9 mouse cellular contexts compared by ENCODE assay signal in the genomic region with DNA sequence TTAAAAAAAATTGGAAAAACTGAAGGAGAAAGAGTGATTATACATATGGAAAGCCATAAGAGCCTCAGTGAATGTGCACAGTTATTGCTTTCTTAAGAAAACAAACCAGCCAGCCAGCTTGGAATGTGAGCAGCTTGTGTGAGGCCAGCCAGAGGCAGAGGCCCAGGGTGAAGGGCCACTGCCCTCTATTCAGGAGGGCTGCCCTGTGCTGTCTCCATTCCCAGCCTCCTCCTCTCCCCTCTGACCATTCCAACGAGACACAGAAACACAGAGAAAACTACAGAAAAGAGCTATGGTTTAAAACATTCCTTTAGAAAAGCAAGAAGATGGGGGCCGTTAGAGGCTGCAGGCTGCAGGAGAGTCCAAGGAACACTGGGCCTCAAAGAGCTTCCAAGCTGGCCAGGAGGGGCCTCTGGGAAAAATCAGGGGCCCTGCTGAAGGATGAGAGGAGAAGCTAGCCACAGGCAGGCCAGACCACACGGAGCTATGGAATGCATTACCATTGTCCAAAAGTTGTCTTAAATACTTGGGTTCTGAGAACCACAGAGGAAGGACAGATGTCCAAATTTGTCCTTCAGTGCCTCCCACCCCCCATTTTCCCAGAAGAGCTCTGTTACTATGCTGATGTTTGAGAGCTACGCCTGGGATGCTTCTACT. TPM values are rescaled to one million over a fixed set of nuclear protein-coding genes. Genes with fewer than 3 reads are reported as not detected.
DNase-seq lines count a peak whose midpoint lies in the region; ATAC-seq and TF ChIP-seq lines count a peak whose summit lies in the region.
"Had no signal": no experiment of that assay in that cellular context is flagged by ENCODE, and none has a peak within 500 bp of the region (broad histone marks: within the 10 kb centered on the region; RNA-seq: fewer than 3 reads in every experiment).

No protein-coding gene starts in this region.

- ATAC-seq in kidney, postnatal 0 days (replicated peaks; ENCODE audit: low FRiP score, low read depth), result 0 out of 2 replicates have a peak, but pooled peaks have one; percentile 33
- ATAC-seq in hindbrain, embryonic 13.5 days (ENCODE audit: low FRiP score), result no peak
- no peak for ATAC-seq in neural tube, embryonic 11.5 days (ENCODE audit: insufficient read depth, low FRiP score, low TSS enrichment)
- no peak for ATAC-seq in cerebellum, adult (ENCODE audit: insufficient number of reproducible peaks, low FRiP score, low TSS enrichment)
- ATAC-seq: Patski had no signal

- 29% methylated on average over 4 of the region's 4 CpGs for WGBS in kidney, postnatal 0 days
- 20% methylated on average over 4 of the region's 4 CpGs for WGBS in embryonic facial prominence, embryonic 10.5 days
- WGBS in hindbrain, embryonic 13.5 days, result 30% methylated on average over 4 of the region's 4 CpGs
- 22% methylated on average over 4 of the region's 4 CpGs for WGBS in neural tube, embryonic 11.5 days

- H3K4me3 ChIP-seq in kidney, postnatal 0 days (replicated peaks; ENCODE audit: low read depth, low read length), result no peak overlapping the region
- H3K4me3 ChIP-seq in embryonic facial prominence, embryonic 10.5 days, result no peak overlapping the region
- H3K4me3 ChIP-seq in hindbrain, embryonic 13.5 days, result no peak overlapping the region
- H3K4me3 ChIP-seq in neural tube, embryonic 11.5 days (ENCODE audit: low read depth, low read length), result no peak overlapping the region

- no peaks in the 10 kb centered on the region for H3K36me3 ChIP-seq in kidney, postnatal 0 days (ENCODE audit: insufficient read depth, low read length)
- no peaks in the 10 kb centered on the region for H3K36me3 ChIP-seq in embryonic facial prominence, embryonic 10.5 days (replicated peaks)
- no peaks in the 10 kb centered on the region for H3K36me3 ChIP-seq in hindbrain, embryonic 13.5 days
- no peaks in the 10 kb centered on the region for H3K36me3 ChIP-seq in neural tube, embryonic 11.5 days (ENCODE audit: control insufficient read depth, insufficient read depth, low read length)

- peaks cover 18% of the 10 kb centered on the region for H3K4me1 ChIP-seq in kidney, postnatal 0 days (replicated peaks; ENCODE audit: insufficient read depth, low read length)
- H3K4me1 ChIP-seq in embryonic facial prominence, embryonic 10.5 days, result peaks cover 51% of the 10 kb centered on the region
- peaks cover 7% of the 10 kb centered on the region; the same call in 1 of the 2 replicates for H3K4me1 ChIP-seq in hindbrain, embryonic 13.5 days (replicated peaks)
- H3K4me1 ChIP-seq in neural tube, embryonic 11.5 days (ENCODE audit: control insufficient read depth, insufficient read depth, low read length), result peaks cover 10% of the 10 kb centered on the region; the same call in 1 of the 2 replicates

- H3K4me2 ChIP-seq in kidney, postnatal 0 days (ENCODE audit: low read length), result no peak overlapping the region
- H3K4me2 ChIP-seq in hindbrain, embryonic 13.5 days, result no peak overlapping the region
- H3K4me2 ChIP-seq in neural tube, embryonic 11.5 days (ENCODE audit: low read depth), result no peak overlapping the region

- no peaks in the 10 kb centered on the region for H3K9me3 ChIP-seq in kidney, postnatal 0 days (replicated peaks; ENCODE audit: low read length)
- H3K9me3 ChIP-seq in embryonic facial prominence, embryonic 10.5 days, result peaks cover 10% of the 10 kb centered on the region; the same call in 1 of the 2 replicates
- no peaks in the 10 kb centered on the region for H3K9me3 ChIP-seq in hindbrain, embryonic 13.5 days
- no peaks in the 10 kb centered on the region for H3K9me3 ChIP-seq in neural tube, embryonic 11.5 days (ENCODE audit: control insufficient read depth, low read length)

- no peak overlapping the region for H3K9ac ChIP-seq in kidney, postnatal 0 days (ENCODE audit: low read depth, low read length)
- no peak overlapping the region for H3K9ac ChIP-seq in hindbrain, embryonic 13.5 days
- no peak overlapping the region for H3K9ac ChIP-seq in neural tube, embryonic 11.5 days (ENCODE audit: low read length)

- H3K27me3 ChIP-seq in kidney, postnatal 0 days (ENCODE audit: insufficient read depth, low read length), result no peaks in the 10 kb centered on the region
- H3K27me3 ChIP-seq in embryonic facial prominence, embryonic 10.5 days (replicated peaks; ENCODE audit: low read depth, poor library complexity, severe bottlenecking), result no peaks in the 10 kb centered on the region
- H3K27me3 ChIP-seq in hindbrain, embryonic 13.5 days, result no peaks in the 10 kb centered on the region
- no peaks in the 10 kb centered on the region for H3K27me3 ChIP-seq in neural tube, embryonic 11.5 days (ENCODE audit: control insufficient read depth, insufficient read depth, low read length)
- H3K27me3 ChIP-seq: Patski had no signal

- DNase-seq in kidney, postnatal 0 days (ENCODE audit: low spot score), result peak; percentile 63
- DNase-seq in kidney, adult 9 months, result no peak
- DNase-seq in embryonic facial prominence, embryonic 10.5 days (ENCODE audit: low spot score), result peak; percentile 65
- peak; percentile 45 for DNase-seq in neural tube, embryonic 11.5 days (ENCODE audit: low spot score)
- DNase-seq in thymus, postnatal 25 days, result no peak
- DNase-seq: layer of hippocampus, postnatal 36 days had no signal

- no peak for TF ChIP-seq CTCF in kidney, postnatal 0 days (IDR thresholded peaks at IDR 0.05; ENCODE audit: low read depth)

- peak overlapping the region; percentile 84 for H3K27ac ChIP-seq in kidney, postnatal 0 days
- H3K27ac ChIP-seq in embryonic facial prominence, embryonic 10.5 days (replicated peaks), result peak overlapping the region; percentile 91
- H3K27ac ChIP-seq in hindbrain, embryonic 13.5 days, result peak overlapping the region; percentile 67
- peak overlapping the region; percentile 54 for H3K27ac ChIP-seq in neural tube, embryonic 11.5 days (ENCODE audit: low read depth, low read length)

RNA-seq across cellular contexts. Expression of gene Cpa1, which starts 2.7 kb away (rescaled TPM):
- polyA plus RNA-seq in kidney, postnatal 0 days (2015; fragmentation: Nextera tagmentation; extraction: Ambion mirVana), result 0.53 and 0.55 TPM in 2 replicates
- polyA plus RNA-seq in embryonic facial prominence, embryonic 10.5 days (2016; fragmentation: Nextera tagmentation; extraction: Ambion mirVana), result 0.26 and 0.34 TPM in 2 replicates
- polyA plus RNA-seq in hindbrain, embryonic 13.5 days (2015; fragmentation: Nextera tagmentation; extraction: Ambion mirVana), result 0.71 and 1.1 TPM in 2 replicates
- 0.35 TPM in 1 of 2 replicates, not detected in the other for polyA plus RNA-seq in neural tube, embryonic 11.5 days (2014; fragmentation: Nextera tagmentation; extraction: Ambion mirVana)
- polyA plus RNA-seq: Patski had no signal

RNA-seq across cellular contexts. Expression of gene Cpa5, which starts 25.5 kb away (rescaled TPM):
- polyA plus RNA-seq in kidney, postnatal 0 days (2015; fragmentation: Nextera tagmentation; extraction: Ambion mirVana), result 0.27 and 0.28 TPM in 2 replicates
- polyA plus RNA-seq in embryonic facial prominence, embryonic 10.5 days (2016; fragmentation: Nextera tagmentation; extraction: Ambion mirVana), result 0.36 and 0.41 TPM in 2 replicates
- not detected in 2 replicates for polyA plus RNA-seq in hindbrain, embryonic 13.5 days (2015; fragmentation: Nextera tagmentation; extraction: Ambion mirVana)
- 0.50 TPM in 1 of 2 replicates, not detected in the other for polyA plus RNA-seq in neural tube, embryonic 11.5 days (2014; fragmentation: Nextera tagmentation; extraction: Ambion mirVana)

RNA-seq across cellular contexts. Expression of gene Cep41, which starts 57.2 kb away (rescaled TPM):
- polyA plus RNA-seq in kidney, postnatal 0 days (2015; fragmentation: Nextera tagmentation; extraction: Ambion mirVana), result 11.9 and 12.1 TPM in 2 replicates
- 17.7 and 17.9 TPM in 2 replicates for polyA plus RNA-seq in embryonic facial prominence, embryonic 10.5 days (2016; fragmentation: Nextera tagmentation; extraction: Ambion mirVana)
- 13.3 and 14.2 TPM in 2 replicates for polyA plus RNA-seq in hindbrain, embryonic 13.5 days (2015; fragmentation: Nextera tagmentation; extraction: Ambion mirVana)
- polyA plus RNA-seq in neural tube, embryonic 11.5 days (2014; fragmentation: Nextera tagmentation; extraction: Ambion mirVana), result 27.3 and 27.9 TPM in 2 replicates

Comparison
In these comparisons a context has a peak if more than half of its experiments do, and no peak if none do; other contexts are left out.
1. DNase-seq: peak in kidney, postnatal 0 days (single experiment), embryonic facial prominence, embryonic 10.5 days (single experiment) and neural tube, embryonic 11.5 days (single experiment); none in kidney, adult 9 months (single experiment) and thymus, postnatal 25 days (single experiment).
2. Peak in every context shown above with its lines, with median percentiles within 50 percentile points of each other: H3K27ac ChIP-seq.